Mouse (Mus musculus) stomach, postnatal 0 days (tissue): Measurements from ENCODE around the gene Slc2a13. TPM values are rescaled to one million over a fixed set of nuclear protein-coding genes. Genes with fewer than 3 reads are reported as not detected.

Experiments
- ATAC-seq: fragments of 200-750 bp; cut with Nextera tagmentation; 2 replicates; pipeline ENCODE4 v1.8.0; 2017; ENCODE audit not compliant: low FRiP score, low TSS enrichment
- DNase-seq: peaks from one replicate; pipeline ENCODE4 v3.0.0-alpha.2; 2016; ENCODE audit warnings: low spot score
- H3K27ac ChIP-seq: fragments of 300-500 bp; sonication (generic); replicated peaks from 2 replicates; pipeline ENCODE4 v1.5.1; 2014; ENCODE audit warnings: mild to moderate bottlenecking, control low read depth
- H3K27me3 ChIP-seq: fragments of 300-500 bp; sonication (generic); 2 replicates; pipeline ENCODE4 v1.6.1; 2014; ENCODE audit warnings: low read length; ENCODE audit not compliant: control insufficient read depth, insufficient read depth
- H3K36me3 ChIP-seq: fragments of 300-500 bp; sonication (generic); 2 replicates; pipeline ENCODE4 v1.6.1; 2014; ENCODE audit warnings: low read length, mixed read lengths; ENCODE audit not compliant: control insufficient read depth, insufficient read depth
- H3K4me1 ChIP-seq: fragments of 300-500 bp; sonication (generic); replicated peaks from 2 replicates; pipeline ENCODE4 v1.6.1; 2014; ENCODE audit warnings: antibody characterized with exemption; ENCODE audit not compliant: control insufficient read depth, insufficient read depth
- H3K4me2 ChIP-seq: fragments of 300-500 bp; sonication (generic); replicated peaks from 2 replicates; pipeline ENCODE4 v1.6.1; 2014; ENCODE audit warnings: low read depth, mild to moderate bottlenecking, control low read depth, moderate library complexity
- H3K4me3 ChIP-seq: fragments of 300-500 bp; sonication (generic); 2 replicates; pipeline ENCODE4 v1.5.1; 2014; ENCODE audit warnings: low read depth, low read length, control low read depth
- H3K9ac ChIP-seq: fragments of 300-500 bp; sonication (generic); 2 replicates; pipeline ENCODE4 v1.6.1; 2014; ENCODE audit warnings: mild to moderate bottlenecking, low read length, control low read depth, mixed read lengths
- H3K9me3 ChIP-seq: fragments of 300-500 bp; sonication (generic); 2 replicates; pipeline ENCODE4 v1.6.1; 2016; ENCODE audit warnings: low read length; ENCODE audit not compliant: control insufficient read depth
- CTCF ChIP-seq: IDR thresholded peaks from 2 replicates; pipeline ENCODE4 v1.5.1; 2016; ENCODE audit warnings: antibody characterized with exemption, low read depth, mild to moderate bottlenecking, moderate library complexity
- EP300 ChIP-seq: optimal IDR thresholded peaks from 2 replicates; pipeline ENCODE3; 2016; ENCODE audit warnings: antibody characterized with exemption
- WGBS: fragments of 180-500 bp; shearing (Covaris S2); extraction: QIAGEN DNeasy Blood & Tissue Kit; methylation state at CpG from one replicate; pipeline ENCODE4 v1.1.7; 2014; 5-methylcytosine and 5-hydroxymethylcytosine counted together
- polyA plus RNA-seq: library from polyadenylated mRNA; unstranded; fragments of >200 nt; fragmentation: Nextera tagmentation; extraction: Ambion mirVana; gene quantifications from 2 replicates; pipeline ENCODE4 v1.2.1, GENCODE M21; 2015

The Slc2a13 gene
- 0.42 and 0.47 TPM in 2 replicates for polyA plus RNA-seq

GRCm38 (mm10) chr15:91573111-91573538 lies at the start of gene Slc2a13:
TSS of gene Slc2a13 (minus strand) at chr15:91573261.
- H3K4me3 ChIP-seq = peak within 1 kb of the TSS; percentile 76
- 2% methylated on average over 24 of the region's 26 CpGs for WGBS
- H3K9ac ChIP-seq = peak within 1 kb of the TSS; percentile 68
- no peaks in the 10 kb centered on the region for H3K36me3 ChIP-seq
- H3K4me1 ChIP-seq = no peaks in the 10 kb centered on the region
- H3K4me2 ChIP-seq = peak within 1 kb of the TSS; percentile 98
- H3K27me3 ChIP-seq = no peaks in the 10 kb centered on the region
- peak; percentile 92 for DNase-seq
- no peaks in the 10 kb centered on the region for H3K9me3 ChIP-seq
- peak within 1 kb of the TSS; percentile 61; the same call in 1 of the 2 replicates for H3K27ac ChIP-seq
- TF ChIP-seq CTCF (peak; percentile 42), EP300 (no peak)
- peak; percentile 95 for ATAC-seq

DNA sequence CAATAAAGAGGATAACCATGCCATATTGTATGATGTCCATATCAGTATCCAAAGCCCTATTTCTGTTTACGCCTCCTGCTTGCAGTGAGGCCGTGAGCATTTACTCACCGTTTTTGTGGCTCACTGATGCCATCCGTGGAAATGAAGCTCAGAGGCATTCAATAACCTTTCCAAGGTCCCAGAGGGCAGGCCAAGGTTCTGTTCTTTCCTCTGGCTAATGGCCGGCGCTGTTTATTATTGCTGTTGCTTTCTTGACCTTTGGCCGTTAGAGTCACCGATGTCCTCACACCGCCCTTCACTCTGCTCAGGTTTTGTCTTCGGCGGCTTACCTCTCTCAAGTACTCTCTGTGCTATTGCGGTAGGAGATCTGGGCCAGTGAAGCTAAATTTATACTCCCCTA lies 43.0 kb upstream of the Slc2a13 start:
- DNase-seq = no peak
- Histone ChIP-seq H3K9me3 (no peaks in the 10 kb centered on the region), H3K36me3 (no peaks in the 10 kb centered on the region), H3K9ac (no peak overlapping the region), H3K4me3 (no peak overlapping the region), H3K4me2 (no peak overlapping the region), H3K27me3 (no peaks in the 10 kb centered on the region), H3K27ac (no peak overlapping the region), H3K4me1 (no peaks in the 10 kb centered on the region)
- ATAC-seq = no peak
- TF ChIP-seq CTCF (no peak), EP300 (no peak)
- WGBS = 74% methylated on average over 12 of the region's 12 CpGs

DNA sequence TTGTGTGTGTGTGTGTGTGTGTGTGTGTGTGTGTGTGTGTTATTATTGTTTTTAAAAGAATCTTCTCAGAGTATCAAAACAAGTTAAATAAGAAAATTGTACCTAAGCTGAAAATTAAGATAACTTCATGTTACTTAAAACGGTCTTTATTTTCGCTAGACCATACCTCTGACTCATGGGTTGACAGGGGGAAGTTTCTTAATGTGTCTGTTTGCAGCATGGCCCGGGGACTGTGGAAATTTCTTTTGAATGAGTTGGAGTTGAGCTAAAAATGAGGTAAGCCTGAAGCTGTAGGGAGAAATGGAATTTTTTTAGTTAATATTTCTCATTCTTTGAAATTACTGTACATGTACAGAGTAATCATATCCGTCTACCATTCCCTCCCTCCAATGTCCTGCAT lies 42.5 kb upstream of the Slc2a13 start:
- 89% methylated on average over 4 of the region's 4 CpGs for WGBS
- Histone ChIP-seq H3K4me1 (no peaks in the 10 kb centered on the region), H3K27me3 (no peaks in the 10 kb centered on the region), H3K9me3 (no peaks in the 10 kb centered on the region), H3K36me3 (no peaks in the 10 kb centered on the region), H3K4me3 (no peak overlapping the region), H3K4me2 (no peak overlapping the region), H3K9ac (no peak overlapping the region), H3K27ac (no peak overlapping the region)
- ATAC-seq (no peak), DNase-seq (no peak)
- TF ChIP-seq EP300 = no peak
- TF ChIP-seq CTCF = no peak

GRCm38 (mm10) chr15:91613981-91614665 lies 41.1 kb upstream of the Slc2a13 start:
- Histone ChIP-seq H3K4me3 (no peak overlapping the region), H3K27me3 (no peaks in the 10 kb centered on the region), H3K4me1 (no peaks in the 10 kb centered on the region), H3K27ac (no peak overlapping the region), H3K4me2 (no peak overlapping the region), H3K9me3 (no peaks in the 10 kb centered on the region), H3K36me3 (no peaks in the 10 kb centered on the region), H3K9ac (no peak overlapping the region)
- WGBS = 84% methylated on average over 11 of the region's 11 CpGs
- no peak for TF ChIP-seq EP300
- TF ChIP-seq CTCF = no peak
- DNase-seq (no peak), ATAC-seq (no peak)

- Histone ChIP-seq H3K4me2 (no peak overlapping the region), H3K27ac (no peak overlapping the region), H3K4me3 (no peak overlapping the region), H3K27me3 (no peaks in the 10 kb centered on the region), H3K36me3 (no peaks in the 10 kb centered on the region), H3K9ac (no peak overlapping the region), H3K9me3 (no peaks in the 10 kb centered on the region), H3K4me1 (no peaks in the 10 kb centered on the region)
- 19% methylated on average over 8 of the region's 8 CpGs for WGBS
- ATAC-seq (no peak), DNase-seq (peak; percentile 72)
- no peak for TF ChIP-seq EP300
- peak; percentile 82 for TF ChIP-seq CTCF
Measured at GRCm38 (mm10) chr15:91609713-91610112, 36.7 kb upstream of the Slc2a13 start.

GRCm38 (mm10) chr15:91608811-91609210 lies 35.8 kb upstream of the Slc2a13 start:
- WGBS = 70% methylated on average over 2 of the region's 2 CpGs
- H3K27ac ChIP-seq = no peak overlapping the region
- H3K9ac ChIP-seq = no peak overlapping the region
- H3K27me3 ChIP-seq = no peaks in the 10 kb centered on the region
- H3K4me3 ChIP-seq = no peak overlapping the region
- H3K36me3 ChIP-seq = no peaks in the 10 kb centered on the region
- no peaks in the 10 kb centered on the region for H3K4me1 ChIP-seq
- no peak for TF ChIP-seq EP300
- no peak for TF ChIP-seq CTCF
- DNase-seq (no peak), ATAC-seq (no peak)
- no peak overlapping the region for H3K4me2 ChIP-seq
- H3K9me3 ChIP-seq = no peaks in the 10 kb centered on the region
